Mouse (Mus musculus): ENCODE measurements at regions not wholly inside any gene's neighbourhood (a gene's known extent, or its start where the extent isn't known, plus 50 kb on each side); places are given as distances from the start of the nearest gene placed in this dataset.

- DNase-seq (ENCODE audit: inconsistent ontology term) = peak; percentile 70
Measured at GRCm38 (mm10) chr11:7348601-7349000, 134.9 kb upstream of the Igfbp3 start.

GRCm38 (mm10) chr11:7337826-7338225, 124.1 kb upstream of the Igfbp3 start:
- DNase-seq (ENCODE audit: inconsistent ontology term) = no peak

DNA sequence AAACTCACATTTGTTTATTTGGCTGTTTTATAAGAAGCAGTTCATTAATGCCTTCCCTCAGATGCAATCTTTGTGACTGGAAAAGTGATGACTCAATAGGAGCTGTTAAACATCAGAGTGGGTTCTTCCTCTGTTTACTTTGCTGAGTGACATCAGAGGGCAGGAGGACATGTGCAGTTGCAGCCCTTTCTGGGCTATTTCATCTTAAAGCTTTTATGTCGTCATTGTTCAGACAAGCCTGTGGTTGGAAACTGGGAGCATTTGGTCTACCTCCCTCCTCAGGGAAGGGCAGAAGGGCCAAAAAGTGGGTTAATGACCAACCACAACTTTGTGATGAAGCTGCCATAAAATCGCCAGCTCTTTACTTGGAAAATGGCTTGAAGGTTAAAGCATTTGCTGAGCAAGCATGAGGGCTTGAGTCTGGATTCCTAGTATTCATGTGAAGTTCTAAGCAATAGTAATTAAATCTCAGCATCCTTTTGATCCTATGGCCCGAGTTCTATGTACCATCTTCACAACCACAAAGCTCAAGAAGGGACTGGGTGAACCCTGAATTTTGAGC, 103.8 kb upstream of the Igfbp3 start:
- peak; percentile 11 for DNase-seq (ENCODE audit: inconsistent ontology term)

GRCm38 (mm10) chr11:7296252-7296651, 82.5 kb upstream of the Igfbp3 start:
- no peak for DNase-seq (ENCODE audit: inconsistent ontology term)

- DNase-seq (ENCODE audit: inconsistent ontology term) = no peak
Measured at GRCm38 (mm10) chr11:7289242-7289938, 75.7 kb upstream of the Igfbp3 start.

- no peak for DNase-seq (ENCODE audit: inconsistent ontology term)
Measured at GRCm38 (mm10) chr11:7284836-7285490, 71.2 kb upstream of the Igfbp3 start.

GRCm38 (mm10) chr11:7282981-7283380, 69.3 kb upstream of the Igfbp3 start:
- DNase-seq (ENCODE audit: inconsistent ontology term) = no peak

DNA sequence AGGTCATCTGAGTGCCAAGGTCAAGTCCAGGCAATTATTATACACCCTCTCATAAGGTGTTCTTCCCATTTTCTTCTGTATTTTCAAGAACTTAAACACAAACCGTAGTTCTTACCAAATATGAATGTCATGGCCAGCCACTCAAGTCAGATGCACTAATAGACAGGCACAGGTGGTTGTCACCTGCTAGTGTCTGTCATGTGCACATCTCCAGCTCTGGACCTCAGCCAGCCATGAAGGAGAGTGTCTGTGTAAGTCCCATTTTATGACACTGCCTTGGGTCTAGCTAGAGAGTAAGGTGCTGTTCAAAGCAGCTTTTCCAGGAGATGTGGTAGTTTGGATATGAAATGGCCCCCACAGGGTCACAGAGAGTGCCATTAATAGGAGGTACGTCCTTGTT, 68.5 kb upstream of the Igfbp3 start:
- no peak for DNase-seq (ENCODE audit: inconsistent ontology term)

DNA sequence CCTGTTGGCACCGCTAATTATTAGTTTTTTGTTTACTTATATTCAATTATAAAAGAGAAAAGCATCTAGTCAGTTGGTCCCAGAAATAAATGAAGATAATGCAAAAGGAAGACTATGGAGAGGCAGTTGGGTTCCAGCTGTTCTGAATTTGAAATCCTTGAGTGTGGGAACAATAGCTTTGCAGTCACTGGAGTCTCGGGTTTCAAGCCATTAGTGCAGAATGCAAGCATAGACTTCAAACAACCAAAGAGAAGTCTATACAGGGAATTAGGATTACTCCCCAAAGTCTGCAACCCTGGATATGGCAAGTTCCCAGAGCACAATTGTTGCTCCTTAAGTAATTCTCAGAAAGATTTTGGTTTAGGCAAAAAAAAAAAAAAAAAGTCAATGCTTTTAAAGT, 67.9 kb upstream of the Igfbp3 start:
- no peak for DNase-seq (ENCODE audit: inconsistent ontology term)

GRCm38 (mm10) chr11:7279891-7280290, 66.2 kb upstream of the Igfbp3 start:
- DNase-seq (ENCODE audit: inconsistent ontology term) = no peak

- DNase-seq (ENCODE audit: inconsistent ontology term) = no peak
Measured at GRCm38 (mm10) chr11:7272543-7272942, 58.8 kb upstream of the Igfbp3 start.

- DNase-seq (ENCODE audit: inconsistent ontology term) = no peak
Measured at GRCm38 (mm10) chr11:7270916-7271315, 57.2 kb upstream of the Igfbp3 start.

DNA sequence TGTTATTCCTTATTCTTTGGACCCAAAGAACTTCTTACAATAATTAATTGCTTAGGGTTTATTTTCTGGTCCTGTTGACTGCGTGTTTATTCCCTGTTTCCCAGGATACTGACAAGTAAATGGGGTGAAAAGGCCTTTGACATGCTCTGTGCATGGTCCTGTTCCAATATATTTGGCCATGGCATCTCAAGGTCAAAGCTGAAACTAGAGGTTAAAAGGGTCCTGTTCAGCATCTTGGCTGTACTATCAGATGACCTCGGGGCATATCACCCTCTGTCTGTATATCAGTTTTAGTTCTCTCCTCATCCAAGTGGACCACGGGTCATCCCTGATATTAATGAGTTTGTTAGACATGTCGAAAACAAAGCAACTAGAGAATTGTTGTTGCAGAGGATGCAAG, 50.2 kb upstream of the Igfbp3 start:
- no peak for DNase-seq (ENCODE audit: inconsistent ontology term)

Measured in Muller cell, postnatal 12 days (primary cell).